Mouse (Mus musculus) brain, adult 10 weeks (tissue): ENCODE results near the gene Ankrd2. TPM values are rescaled to one million over a fixed set of nuclear protein-coding genes. Genes with fewer than 3 reads are reported as not detected.

Experiments used
- polyA plus RNA-seq: library from polyadenylated mRNA; stranded (reverse); fragments of 350-450 nt; fragmentation: Illumina TruSeq; extraction: RNeasy Lipid Tissue Mini Kit (QIAGEN cat#74804); gene quantifications from one replicate; pipeline ENCODE4 v1.2.3, GENCODE M21; 2015; ENCODE audit warnings: low read depth, low replicate concordance

Ankrd2 gene
- polyA plus RNA-seq: 0.43 TPM

DNA sequence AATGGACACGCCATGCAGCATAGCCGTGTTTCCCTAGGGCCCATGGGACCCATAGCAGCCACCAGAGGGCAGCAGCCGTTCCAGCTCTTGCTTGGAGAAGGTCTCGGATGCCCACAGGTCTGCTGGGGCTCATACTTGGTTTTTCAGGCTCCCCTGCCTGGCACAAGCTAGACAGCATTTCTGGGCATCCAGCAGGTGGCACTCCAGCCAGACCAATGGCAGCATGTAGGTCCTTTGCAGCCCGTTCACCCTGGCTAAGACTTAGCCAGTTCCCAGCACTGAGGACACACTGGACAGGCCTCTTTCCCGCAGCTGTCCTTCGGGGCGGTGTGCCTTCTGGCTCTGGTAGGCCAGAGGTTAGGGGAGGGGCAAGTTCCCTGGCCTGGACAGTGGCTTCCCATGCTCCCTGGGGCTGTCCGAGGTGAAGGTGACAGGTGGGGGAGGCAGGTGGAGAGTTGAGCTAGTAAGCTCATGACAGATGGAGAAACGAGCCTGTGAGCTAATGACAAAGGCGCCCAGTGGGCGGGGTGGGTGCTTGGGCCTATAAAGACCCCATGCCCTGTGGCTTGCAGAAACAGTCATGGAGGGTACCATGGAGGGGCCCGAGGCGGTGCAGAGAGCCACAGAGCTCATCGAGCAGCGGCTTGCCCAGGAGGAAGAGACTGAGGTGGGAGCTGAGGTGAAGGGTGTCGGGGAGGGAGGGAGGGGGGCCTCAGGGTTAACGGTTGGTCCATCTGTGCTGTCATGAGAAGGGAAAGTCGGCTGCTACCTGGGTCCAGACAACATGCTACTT lies at the start of gene Ankrd2:
Ankrd2 (plus strand) TSS at position 545 of the 793 bp plus-strand sequence.

DNA sequence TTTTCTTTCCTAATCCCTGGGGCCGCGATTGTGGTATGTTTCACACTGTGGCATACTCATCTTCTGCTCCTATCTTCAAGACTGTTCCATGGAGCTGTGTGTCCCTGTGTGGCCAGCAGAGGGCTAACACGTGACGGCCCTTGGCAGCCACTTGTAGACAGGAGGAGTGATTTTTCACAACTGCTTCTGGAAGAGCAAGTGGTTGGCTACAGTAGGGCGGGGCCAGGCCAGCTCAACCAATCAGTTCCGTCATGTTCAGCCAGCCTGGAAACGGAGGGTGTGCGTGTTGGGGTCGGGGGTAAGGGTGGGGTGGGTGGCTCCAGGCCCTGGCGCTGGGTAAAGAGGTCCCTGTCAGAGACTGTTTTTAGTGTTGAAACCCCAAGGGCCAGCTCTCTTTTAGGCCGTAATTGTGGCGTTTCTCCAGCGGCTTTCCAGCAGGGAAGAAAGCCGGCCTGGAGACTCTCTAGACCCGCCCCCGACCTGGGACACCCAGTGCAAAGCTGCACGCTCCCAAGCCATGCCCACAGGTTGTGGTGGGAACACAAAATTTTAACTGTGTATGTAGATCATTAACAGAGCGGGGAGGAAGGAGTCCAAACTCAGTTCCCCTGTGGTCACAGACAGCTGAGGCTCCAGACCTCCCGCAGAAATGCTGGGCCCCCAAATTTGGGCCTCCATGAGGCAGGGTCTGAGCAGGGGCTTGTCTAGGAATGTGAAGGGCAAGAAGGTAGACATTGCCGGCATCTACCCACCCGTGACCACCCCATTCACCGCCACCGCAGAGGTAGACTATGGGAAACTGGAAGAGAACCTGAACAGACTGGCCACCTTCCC lies 9.7 kb downstream of the Ankrd2 start, which contains the start of gene Hoga1:
Hoga1 (plus strand) TSS at position 342 of the 834 bp plus-strand sequence.

DNA sequence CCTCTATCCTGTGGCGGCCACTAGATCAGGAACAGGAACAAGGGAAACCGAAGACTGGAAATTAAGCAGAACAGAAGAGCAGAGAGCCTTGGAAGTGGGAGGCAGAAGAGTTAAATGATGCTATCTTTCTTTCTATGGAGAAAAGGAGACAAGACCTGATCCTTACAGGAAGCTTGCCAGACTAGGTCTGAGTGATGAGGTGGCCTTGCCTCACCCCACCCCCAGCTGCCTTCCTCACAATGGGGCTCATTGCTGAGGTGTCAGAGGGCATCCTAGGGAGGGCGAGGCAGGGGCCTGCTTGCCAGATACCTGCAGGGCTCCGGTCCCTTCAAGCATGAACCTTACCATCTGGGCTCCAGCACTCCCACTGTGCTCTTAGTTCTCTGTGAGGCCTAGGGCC lies 16.1 kb downstream of the Ankrd2 start, which contains the start of gene 4933411K16Rik:
4933411K16Rik (plus strand) TSS at position 301 of the 400 bp plus-strand sequence.

DNA sequence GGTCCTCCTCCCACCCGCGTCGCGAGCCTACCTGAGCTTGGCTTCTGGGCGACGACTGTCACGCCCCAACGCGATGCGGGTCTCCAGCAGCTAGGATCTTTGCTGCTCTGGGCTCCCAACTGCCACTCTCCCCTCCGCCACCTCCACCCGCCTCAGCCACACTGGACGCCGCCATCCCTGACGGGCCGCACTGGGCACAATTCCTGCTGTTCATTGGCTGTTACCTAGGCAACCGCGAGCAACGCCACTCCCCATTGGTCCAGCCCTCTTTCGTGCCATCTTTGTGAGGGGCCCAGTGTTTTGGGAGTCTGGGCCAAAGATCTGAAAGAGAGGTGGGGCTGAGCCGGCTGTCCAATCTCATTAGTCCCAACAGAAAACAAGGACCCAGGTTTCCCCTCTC lies 50.4 kb downstream of the Ankrd2 start, which contains the start of gene Morn4:
Morn4 (minus strand) TSS at position 192 of the 400 bp plus-strand sequence.

DNA sequence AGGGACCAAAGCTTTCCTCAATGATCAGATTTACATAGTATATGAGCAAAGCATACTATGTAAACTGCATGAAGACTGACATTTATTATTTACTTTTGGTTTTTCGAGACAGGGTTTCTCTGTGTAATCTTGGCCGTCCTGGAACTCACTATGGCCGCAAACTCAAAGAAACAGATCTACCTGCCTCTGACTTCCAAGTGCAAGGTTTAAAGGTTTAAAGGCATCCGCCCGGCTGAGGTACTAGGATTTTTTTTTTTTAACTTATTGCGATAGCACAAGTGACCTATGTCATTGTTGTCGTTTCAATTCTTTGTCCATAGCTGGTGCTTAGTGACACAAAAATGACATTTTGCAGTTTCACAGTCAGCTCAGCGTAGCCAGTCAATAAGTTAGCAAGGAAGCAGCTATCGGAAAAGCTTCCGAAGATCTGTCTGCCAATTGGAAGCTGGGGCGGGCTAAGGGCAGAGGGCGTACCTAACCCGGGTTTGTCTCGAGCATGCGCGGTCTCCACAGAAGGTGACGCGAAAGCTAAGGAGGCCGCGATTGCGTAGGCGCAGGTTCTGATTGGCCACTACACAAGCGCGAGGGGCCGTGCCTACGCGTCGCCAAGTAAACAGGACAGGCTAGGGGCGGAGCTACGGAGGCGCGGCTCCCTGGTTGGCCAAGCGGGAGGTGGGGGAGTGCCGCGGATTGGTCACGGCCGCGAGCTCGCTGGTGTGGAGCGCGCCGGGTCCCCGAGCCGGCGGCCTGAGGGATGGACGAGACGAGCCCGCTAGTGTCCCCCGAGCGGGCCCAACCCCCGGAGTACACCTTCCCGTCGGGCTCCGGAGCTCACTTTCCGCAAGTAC lies 54.2 kb downstream of the Ankrd2 start, which contains the start of gene Pi4k2a:
Pi4k2a (plus strand) TSS at position 723 of the 848 bp plus-strand sequence.

Other genes with a start within 250 kb of the Ankrd2 start
- gene Arhgap19, start 234.0 kb upstream of the Ankrd2 start, polyA plus RNA-seq: 2.4 TPM
- 7.6 TPM for gene Frat1, start 206.0 kb upstream of the Ankrd2 start, polyA plus RNA-seq
- gene Frat2, start 187.9 kb upstream of the Ankrd2 start, polyA plus RNA-seq: 3.2 TPM
- gene Rrp12, start 139.8 kb upstream of the Ankrd2 start, polyA plus RNA-seq: 18.4 TPM
- gene Pgam1, start 124.1 kb upstream of the Ankrd2 start, polyA plus RNA-seq: 759 TPM
- 26.2 TPM for gene Exosc1, start 102.6 kb upstream of the Ankrd2 start, polyA plus RNA-seq
- gene Zdhhc16, start 102.5 kb upstream of the Ankrd2 start, polyA plus RNA-seq: 47.2 TPM
- 21.3 TPM for gene Mms19, start 54.8 kb upstream of the Ankrd2 start, polyA plus RNA-seq
- 12.3 TPM for gene Ubtd1, start 54.2 kb upstream of the Ankrd2 start, polyA plus RNA-seq
- gene Hoga1, start 9.6 kb downstream of the Ankrd2 start, polyA plus RNA-seq: 1.6 TPM
- not detected for gene 4933411K16Rik, start 16.2 kb downstream of the Ankrd2 start, polyA plus RNA-seq
- gene Morn4, start 50.4 kb downstream of the Ankrd2 start, polyA plus RNA-seq: 66.3 TPM
- 59.5 TPM for gene Pi4k2a, start 54.5 kb downstream of the Ankrd2 start, polyA plus RNA-seq
- 59.4 TPM for gene Avpi1, start 93.1 kb downstream of the Ankrd2 start, polyA plus RNA-seq
- 7.0 TPM for gene Marveld1, start 111.4 kb downstream of the Ankrd2 start, polyA plus RNA-seq
- 73.0 TPM for gene Zfyve27, start 128.0 kb downstream of the Ankrd2 start, polyA plus RNA-seq
- gene Sfrp5, start 166.3 kb downstream of the Ankrd2 start, polyA plus RNA-seq: 4.1 TPM
- 97.3 TPM for gene Golga7b, start 211.6 kb downstream of the Ankrd2 start, polyA plus RNA-seq